Mouse (Mus musculus) stomach, postnatal 0 days (tissue): Measurements from ENCODE around the gene Gabrr3.

Experiments used
- CTCF ChIP-seq: IDR thresholded peaks from 2 replicates; pipeline ENCODE4 v1.5.1; 2016; ENCODE audit warnings: antibody characterized with exemption, low read depth, mild to moderate bottlenecking, moderate library complexity
- EP300 ChIP-seq: optimal IDR thresholded peaks from 2 replicates; pipeline ENCODE3; 2016; ENCODE audit warnings: antibody characterized with exemption

- TF ChIP-seq CTCF, result no peak
- no peak for TF ChIP-seq EP300
These were observed 41.0 kb downstream of the Gabrr3 start for GRCm38 (mm10) chr16:59448181-59448580.
